Mouse (Mus musculus): ENCODE measurements at regions not wholly inside any gene's neighbourhood (a gene's known extent, or its start where the extent isn't known, plus 50 kb on each side); places are given as distances from the start of the nearest gene placed in this dataset.

- DNase-seq (ENCODE audit: low spot score in 2 of 2), result peak in 1 of 2 experiments; percentile 22
Observed at GRCm38 (mm10) chr9:46824703-46825102, 173.8 kb upstream of the Gm4791 start.

GRCm38 (mm10) chr9:46819808-46820207, 178.7 kb upstream of the Gm4791 start:
- no peak for DNase-seq (ENCODE audit: low spot score in 2 of 2)

- DNase-seq (ENCODE audit: low spot score in 2 of 2), result no peak
Observed at GRCm38 (mm10) chr9:46819376-46819775, 179.2 kb upstream of the Gm4791 start.

GRCm38 (mm10) chr9:46816126-46816525, 182.4 kb upstream of the Gm4791 start:
- peak in 1 of 2 experiments; percentile 53 for DNase-seq (ENCODE audit: low spot score in 2 of 2)

- peak; percentile 61 to 88 for DNase-seq (ENCODE audit: low spot score in 2 of 2)
Observed at GRCm38 (mm10) chr9:46814478-46815241, 183.9 kb upstream of the Gm4791 start.

- DNase-seq (ENCODE audit: low spot score in 2 of 2), result no peak
Observed at GRCm38 (mm10) chr9:46810266-46810665, 188.3 kb upstream of the Gm4791 start.

- DNase-seq (ENCODE audit: low spot score in 2 of 2), result no peak
Observed at GRCm38 (mm10) chr9:46795446-46795845, 203.1 kb upstream of the Gm4791 start.

GRCm38 (mm10) chr9:46789036-46789435, 209.5 kb upstream of the Gm4791 start:
- no peak for DNase-seq (ENCODE audit: low spot score in 2 of 2)

- DNase-seq (ENCODE audit: low spot score in 2 of 2), result peak in 1 of 2 experiments; percentile 33
Observed at GRCm38 (mm10) chr9:46788456-46788855, 210.1 kb upstream of the Gm4791 start.

GRCm38 (mm10) chr9:46784355-46784975, 214.1 kb upstream of the Gm4791 start:
- DNase-seq (ENCODE audit: low spot score in 2 of 2), result peak in 1 of 2 experiments; percentile 43

GRCm38 (mm10) chr9:46783597-46784354, 214.8 kb upstream of the Gm4791 start:
- no peak for DNase-seq (ENCODE audit: low spot score in 2 of 2)

GRCm38 (mm10) chr9:46781681-46782080, 216.9 kb upstream of the Gm4791 start:
- no peak for DNase-seq (ENCODE audit: low spot score in 2 of 2)

GRCm38 (mm10) chr9:46778769-46779168, 219.8 kb upstream of the Gm4791 start:
- no peak for DNase-seq (ENCODE audit: low spot score in 2 of 2)

GRCm38 (mm10) chr9:46774821-46775220, 223.7 kb upstream of the Gm4791 start:
- DNase-seq (ENCODE audit: low spot score in 2 of 2), result no peak

- no peak for DNase-seq (ENCODE audit: low spot score in 2 of 2)
Observed at GRCm38 (mm10) chr9:46760247-46760646, 238.3 kb upstream of the Gm4791 start.

GRCm38 (mm10) chr9:46757005-46757672, 241.4 kb upstream of the Gm4791 start:
- no peak for DNase-seq (ENCODE audit: low spot score in 2 of 2)

GRCm38 (mm10) chr9:46751981-46752380, 246.6 kb upstream of the Gm4791 start:
- DNase-seq (ENCODE audit: low spot score in 2 of 2), result no peak

GRCm38 (mm10) chr9:46749441-46749840, 249.1 kb upstream of the Gm4791 start:
- DNase-seq (ENCODE audit: low spot score in 2 of 2), result peak in 1 of 2 experiments; percentile 30

- DNase-seq (ENCODE audit: low spot score in 2 of 2), result no peak
Observed at GRCm38 (mm10) chr9:46746266-46746665, 252.3 kb upstream of the Gm4791 start.

- DNase-seq (ENCODE audit: low spot score in 2 of 2), result no peak
Observed at GRCm38 (mm10) chr9:46740496-46740895, 258.0 kb upstream of the Gm4791 start.

GRCm38 (mm10) chr9:46739341-46739740, 259.2 kb upstream of the Gm4791 start:
- no peak for DNase-seq (ENCODE audit: low spot score in 2 of 2)

- no peak for DNase-seq (ENCODE audit: low spot score in 2 of 2)
Observed at GRCm38 (mm10) chr9:46738634-46739033, 259.9 kb upstream of the Gm4791 start.
